Mouse (Mus musculus) liver, postnatal 0 days (tissue): ENCODE measurements around the gene Fbxo9. TPM values are rescaled to one million over a fixed set of nuclear protein-coding genes. Genes with fewer than 3 reads are reported as not detected.
A peak's percentile ranks its signal among the peaks of the same experiment; 100 is the strongest.

Experiments
- ATAC-seq: fragments of 200-750 bp; cut with Nextera tagmentation; 2 replicates; pipeline ENCODE4 v1.8.0; 2017; ENCODE audit warnings: mild to moderate bottlenecking, moderate library complexity
- DNase-seq: peaks from one replicate; pipeline ENCODE4 v3.0.0-alpha.2; 2016
- H3K27ac ChIP-seq: fragments of 300-500 bp; sonication (generic); 2 replicates; pipeline ENCODE4 v1.5.1; 2014; ENCODE audit warnings: antibody characterized with exemption, moderate library complexity, mild to moderate bottlenecking, low read depth
- H3K27me3 ChIP-seq: fragments of 300-500 bp; sonication (generic); 2 replicates; pipeline ENCODE4 v1.6.1; 2014; ENCODE audit warnings: low read length, control low read depth, mixed read lengths; ENCODE audit not compliant: insufficient read depth
- H3K36me3 ChIP-seq: fragments of 300-500 bp; sonication (generic); replicated peaks from 2 replicates; pipeline ENCODE4 v1.6.1; 2014; ENCODE audit warnings: mild to moderate bottlenecking, control low read depth, low read length, moderate library complexity, mixed read lengths; ENCODE audit not compliant: insufficient read depth
- H3K4me1 ChIP-seq: fragments of 300-500 bp; sonication (generic); 2 replicates; pipeline ENCODE4 v1.6.1; 2014; ENCODE audit warnings: antibody characterized with exemption, mild to moderate bottlenecking, control low read depth; ENCODE audit not compliant: insufficient read depth
- H3K4me2 ChIP-seq: fragments of 300-500 bp; sonication (generic); 2 replicates; pipeline ENCODE4 v1.6.1; 2014; ENCODE audit warnings: low read depth, mild to moderate bottlenecking, low read length, moderate library complexity, mixed read lengths
- H3K4me3 ChIP-seq: fragments of 300-500 bp; sonication (generic); 2 replicates; pipeline ENCODE4 v1.5.1; 2014; ENCODE audit warnings: low read depth, low read length
- H3K9ac ChIP-seq: fragments of 300-500 bp; sonication (generic); replicated peaks from 2 replicates; pipeline ENCODE4 v1.6.1; 2014; ENCODE audit warnings: mild to moderate bottlenecking, moderate library complexity
- H3K9me3 ChIP-seq: fragments of 300-500 bp; sonication (generic); 2 replicates; pipeline ENCODE4 v1.6.1; 2016; ENCODE audit warnings: mild to moderate bottlenecking, control low read depth, low read length, mixed read lengths
- CTCF ChIP-seq: sonication (generic); IDR thresholded peaks from 2 replicates; pipeline ENCODE4 v1.5.1; 2016; ENCODE audit warnings: antibody characterized with exemption, low read depth
- EP300 ChIP-seq: IDR thresholded peaks from 2 replicates; pipeline ENCODE4 v1.6.1; 2016; ENCODE audit warnings: antibody characterized with exemption, low read depth, mild to moderate bottlenecking
- WGBS: fragments of 180-500 bp; shearing (Covaris S2); extraction: QIAGEN DNeasy Blood & Tissue Kit; methylation state at CpG from one replicate; pipeline ENCODE4 v1.1.7; 2014; ENCODE audit not compliant: insufficient replicate concordance; 5-methylcytosine and 5-hydroxymethylcytosine counted together
- polyA plus RNA-seq: library from polyadenylated mRNA; unstranded; fragments of >200 nt; fragmentation: Nextera tagmentation; extraction: Ambion mirVana; gene quantifications from 2 replicates; pipeline ENCODE4 v1.2.1, GENCODE M21; 2015

Fbxo9 gene
- polyA plus RNA-seq, 1 experiment from 2014 or later = 45.7 TPM

GRCm38 (mm10) chr9:78112770-78113537 is 4.1 kb upstream of the Fbxo9 start:
- 2% methylated on average over 46 of the region's 47 CpGs for WGBS
- H3K4me1 ChIP-seq = peaks cover 22% of the 10 kb centered on the region
- H3K27ac ChIP-seq = peak overlapping the region; percentile 64
- H3K36me3 ChIP-seq = no peaks in the 10 kb centered on the region
- peak overlapping the region; percentile 80 for H3K4me3 ChIP-seq
- H3K4me2 ChIP-seq = peak overlapping the region; percentile 92
- TF ChIP-seq EP300 = no peak
- peak; percentile 100 for TF ChIP-seq CTCF
- peak; percentile 94 for DNase-seq
- H3K9me3 ChIP-seq = no peaks in the 10 kb centered on the region
- no peaks in the 10 kb centered on the region for H3K27me3 ChIP-seq
- ATAC-seq = peak; percentile 62
- peak overlapping the region; percentile 82 for H3K9ac ChIP-seq

DNA sequence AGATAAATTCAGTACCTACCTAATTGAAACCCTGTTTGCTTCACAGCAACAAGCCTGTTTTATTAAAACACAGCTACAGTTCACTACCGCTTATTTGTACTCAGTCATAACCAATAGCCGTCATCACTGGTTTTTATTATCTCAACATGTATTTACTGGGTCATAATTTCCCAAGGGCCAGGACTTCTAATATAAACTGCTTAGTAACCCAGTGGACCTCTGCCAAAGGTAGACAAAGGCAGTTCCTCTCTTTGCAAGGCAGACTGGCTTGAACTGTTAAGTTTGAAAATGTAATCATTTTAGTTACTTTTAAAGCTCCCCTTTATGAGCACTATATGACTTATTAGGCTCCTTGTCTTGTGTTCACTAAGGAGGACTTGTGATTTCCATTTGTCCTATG is 2.6 kb upstream of the Fbxo9 start:
- TF ChIP-seq CTCF (no peak), EP300 (no peak)
- Histone ChIP-seq H3K4me3 (no peak overlapping the region), H3K4me1 (peaks cover 20% of the 10 kb centered on the region; the same call in 1 of the 2 replicates), H3K27ac (no peak overlapping the region), H3K9me3 (no peaks in the 10 kb centered on the region), H3K9ac (no peak overlapping the region), H3K36me3 (no peaks in the 10 kb centered on the region), H3K4me2 (no peak overlapping the region), H3K27me3 (no peaks in the 10 kb centered on the region)
- ATAC-seq (no peak), DNase-seq (no peak)
- 80% methylated on average over 2 of the region's 2 CpGs for WGBS

DNA sequence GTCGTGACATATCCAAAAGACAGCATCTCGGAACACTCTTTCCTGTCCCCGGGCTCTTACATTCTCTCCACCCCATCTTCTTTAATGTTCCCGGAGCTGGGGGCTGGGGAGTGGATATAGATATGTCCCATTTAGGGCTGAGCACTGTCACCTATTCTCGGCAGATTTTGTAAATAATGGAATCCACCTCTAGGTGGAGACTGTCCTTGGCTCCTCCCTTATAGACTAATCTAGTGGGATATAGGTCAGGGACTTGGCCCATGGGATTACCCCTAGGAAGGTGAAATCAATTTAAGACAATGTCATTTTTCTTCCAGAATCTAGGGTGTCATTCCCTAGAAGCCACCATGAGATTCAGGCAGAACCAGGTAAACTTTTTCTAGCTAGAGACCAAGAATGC is 791 bp upstream of the Fbxo9 start:
- Histone ChIP-seq H3K4me3 (peak overlapping the region; percentile 81), H3K4me1 (peaks cover 30% of the 10 kb centered on the region), H3K9me3 (no peaks in the 10 kb centered on the region), H3K36me3 (peaks cover 3% of the 10 kb centered on the region; the same call in 1 of the 2 replicates), H3K27me3 (no peaks in the 10 kb centered on the region), H3K9ac (peak overlapping the region; percentile 92), H3K27ac (peak overlapping the region; percentile 80), H3K4me2 (peak overlapping the region; percentile 84)
- DNase-seq (no peak), ATAC-seq (no peak)
- 0 out of 2 replicates have a peak, but pooled peaks have one; percentile 5 for TF ChIP-seq EP300
- TF ChIP-seq CTCF = peak; percentile 59
- WGBS = 34% methylated on average over 5 of the region's 5 CpGs

- ATAC-seq = peak; percentile 73
- WGBS = under 1% methylated on average over 84 of the region's 88 CpGs
- DNase-seq = peak; percentile 90
- Histone ChIP-seq H3K36me3 (peaks cover 8% of the 10 kb centered on the region; the same call in 1 of the 2 replicates), H3K9me3 (no peaks in the 10 kb centered on the region), H3K27ac (peak overlapping the region; percentile 98), H3K4me3 (peak overlapping the region; percentile 81), H3K4me1 (peaks cover 39% of the 10 kb centered on the region), H3K4me2 (peak overlapping the region; percentile 84), H3K9ac (peak overlapping the region; percentile 92), H3K27me3 (no peaks in the 10 kb centered on the region)
- TF ChIP-seq EP300 (no peak), CTCF (0 out of 2 replicates have a peak, but pooled peaks have one; percentile 1)
Observed at GRCm38 (mm10) chr9:78107912-78108795, 711 bp downstream of the Fbxo9 start.

DNA sequence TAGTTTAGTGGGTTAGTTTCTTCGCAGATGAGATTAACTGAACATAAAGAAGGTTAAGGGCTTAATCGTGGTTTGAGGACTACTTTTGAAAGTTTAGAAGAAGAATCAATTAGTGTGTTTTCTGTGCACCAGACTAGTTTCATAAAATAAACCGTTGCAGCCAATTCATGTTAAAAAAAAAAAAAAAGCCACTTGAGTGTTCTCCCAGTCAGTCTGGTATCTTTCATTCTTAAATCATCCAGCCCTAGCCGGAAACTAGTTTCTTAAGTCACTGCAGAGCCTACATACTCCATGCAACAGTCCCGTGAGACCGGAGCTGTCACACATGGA is 1.3 kb downstream of the Fbxo9 start:
- Histone ChIP-seq H3K27me3 (no peaks in the 10 kb centered on the region), H3K36me3 (peaks cover 15% of the 10 kb centered on the region), H3K9me3 (no peaks in the 10 kb centered on the region), H3K9ac (peak overlapping the region; percentile 92), H3K4me3 (peak overlapping the region; percentile 81), H3K4me2 (peak overlapping the region; percentile 84), H3K4me1 (peaks cover 40% of the 10 kb centered on the region), H3K27ac (peak overlapping the region; percentile 98)
- ATAC-seq = no peak
- TF ChIP-seq CTCF (no peak), EP300 (no peak)
- WGBS = 12% methylated on average over 6 of the region's 6 CpGs
- no peak for DNase-seq

GRCm38 (mm10) chr9:78106821-78107220 is 2.0 kb downstream of the Fbxo9 start:
- WGBS = 65% methylated on average over 4 of the region's 4 CpGs
- peak overlapping the region; percentile 92 for H3K27ac ChIP-seq

More at GRCm38 (mm10) chr9:78106821-78107220, 2.0 kb downstream of the Fbxo9 start:
- TF ChIP-seq CTCF (no peak), EP300 (no peak)
- H3K9me3 ChIP-seq = no peaks in the 10 kb centered on the region
- peaks cover 19% of the 10 kb centered on the region for H3K36me3 ChIP-seq
- H3K4me1 ChIP-seq = peaks cover 42% of the 10 kb centered on the region
- peak overlapping the region; percentile 84 for H3K4me2 ChIP-seq
- H3K4me3 ChIP-seq = peak overlapping the region; percentile 81
- no peak for ATAC-seq
- peak overlapping the region; percentile 92 for H3K9ac ChIP-seq
- peak; percentile 35 for DNase-seq
- no peaks in the 10 kb centered on the region for H3K27me3 ChIP-seq
